Mouse (Mus musculus): ENCODE data around the gene Me1. TPM values are rescaled to one million over a fixed set of nuclear protein-coding genes. Genes with fewer than 3 reads are reported as not detected.

Me1 gene
- total RNA-seq (2014; rRNA removed; ENCODE audit: low replicate concordance), result 9.2 and 12.2 TPM in 2 replicates
- 35.1 and 36.2 TPM in 2 replicates for polyA plus RNA-seq (2015; fragmentation: Nextera tagmentation; extraction: Ambion mirVana)

- Histone ChIP-seq H3K36me3 (replicated peaks; ENCODE audit: control insufficient read depth, insufficient read depth, low read length) (no peaks in the 10 kb centered on the region), H3K4me3 (ENCODE audit: low read depth, low read length) (peak within 1 kb of the TSS; percentile 78), H3K27me3 (ENCODE audit: control insufficient read depth, insufficient read depth, low read length) (no peaks in the 10 kb centered on the region), H3K27ac (ENCODE audit: low read depth) (peak within 1 kb of the TSS; percentile 44), H3K4me2 (ENCODE audit: low read depth, low read length) (peak within 1 kb of the TSS; percentile 78), H3K9ac (replicated peaks; ENCODE audit: low read depth, low read length) (peak within 1 kb of the TSS; percentile 74), H3K4me1 (ENCODE audit: control insufficient read depth, insufficient read depth) (peaks cover 6% of the 10 kb centered on the region; the same call in 1 of the 2 replicates), H3K9me3 (replicated peaks; ENCODE audit: control insufficient read depth, low read length) (no peaks in the 10 kb centered on the region)
- WGBS, result 1% methylated on average over 40 of the region's 46 CpGs
- peak; percentile 81 for ATAC-seq (ENCODE audit: insufficient read depth, low read depth)
- DNase-seq (ENCODE audit: low spot score), result peak; percentile 25
- no peak for TF ChIP-seq CTCF (IDR thresholded peaks at IDR 0.05; ENCODE audit: low read depth)
- TF ChIP-seq EP300 (IDR thresholded peaks at IDR 0.05; ENCODE audit: low read depth), result no peak
These were observed at the start of gene Me1 for GRCm38 (mm10) chr9:86695818-86696261. Gene Me1, minus strand, starts transcription at chr9:86695953.

- ATAC-seq (ENCODE audit: insufficient read depth, low read depth) (no peak), DNase-seq (ENCODE audit: low spot score) (no peak)
- 49% methylated on average over 5 of the region's 5 CpGs for whole genome bisulfite sequencing
- Histone ChIP-seq H3K9ac (replicated peaks; ENCODE audit: low read depth, low read length) (no peak overlapping the region), H3K36me3 (replicated peaks; ENCODE audit: control insufficient read depth, insufficient read depth, low read length) (no peaks in the 10 kb centered on the region), H3K4me1 (ENCODE audit: control insufficient read depth, insufficient read depth) (no peaks in the 10 kb centered on the region), H3K27ac (ENCODE audit: low read depth) (no peak overlapping the region), H3K9me3 (replicated peaks; ENCODE audit: control insufficient read depth, low read length) (no peaks in the 10 kb centered on the region), H3K4me2 (ENCODE audit: low read depth, low read length) (no peak overlapping the region; the same call in 1 of the 2 replicates), H3K27me3 (ENCODE audit: control insufficient read depth, insufficient read depth, low read length) (no peaks in the 10 kb centered on the region), H3K4me3 (ENCODE audit: low read depth, low read length) (peak overlapping the region; percentile 30)
- TF ChIP-seq EP300 (IDR thresholded peaks at IDR 0.05; ENCODE audit: low read depth) (no peak), CTCF (IDR thresholded peaks at IDR 0.05; ENCODE audit: low read depth) (no peak)
These were observed 48.3 kb upstream of the Me1 start for GRCm38 (mm10) chr9:86744041-86744440.

GRCm38 (mm10) chr9:86742959-86743911 is 47.5 kb upstream of the Me1 start, which contains the start of gene Prss35:
Gene Prss35, plus strand, starts transcription at chr9:86743649.
- TF ChIP-seq EP300 (IDR thresholded peaks at IDR 0.05; ENCODE audit: low read depth) (no peak), CTCF (IDR thresholded peaks at IDR 0.05; ENCODE audit: low read depth) (peak; percentile 33; the same call in 1 of the 2 replicates)
- Histone ChIP-seq H3K27ac (ENCODE audit: low read depth) (no peak within 1 kb of the TSS), H3K4me3 (ENCODE audit: low read depth, low read length) (peak within 1 kb of the TSS; percentile 30), H3K4me2 (ENCODE audit: low read depth, low read length) (peak within 1 kb of the TSS; percentile 50), H3K4me1 (ENCODE audit: control insufficient read depth, insufficient read depth) (no peaks in the 10 kb centered on the region), H3K9me3 (replicated peaks; ENCODE audit: control insufficient read depth, low read length) (no peaks in the 10 kb centered on the region), H3K36me3 (replicated peaks; ENCODE audit: control insufficient read depth, insufficient read depth, low read length) (no peaks in the 10 kb centered on the region), H3K9ac (replicated peaks; ENCODE audit: low read depth, low read length) (0 out of 2 replicates have a peak within 1 kb of the TSS, but pooled peaks have one; percentile 17), H3K27me3 (ENCODE audit: control insufficient read depth, insufficient read depth, low read length) (no peaks in the 10 kb centered on the region)
- ATAC-seq (ENCODE audit: insufficient read depth, low read depth), result peak; percentile 40
- no peak for DNase-seq (ENCODE audit: low spot score)
- WGBS, result 7% methylated on average over 19 of the region's 19 CpGs

DNA sequence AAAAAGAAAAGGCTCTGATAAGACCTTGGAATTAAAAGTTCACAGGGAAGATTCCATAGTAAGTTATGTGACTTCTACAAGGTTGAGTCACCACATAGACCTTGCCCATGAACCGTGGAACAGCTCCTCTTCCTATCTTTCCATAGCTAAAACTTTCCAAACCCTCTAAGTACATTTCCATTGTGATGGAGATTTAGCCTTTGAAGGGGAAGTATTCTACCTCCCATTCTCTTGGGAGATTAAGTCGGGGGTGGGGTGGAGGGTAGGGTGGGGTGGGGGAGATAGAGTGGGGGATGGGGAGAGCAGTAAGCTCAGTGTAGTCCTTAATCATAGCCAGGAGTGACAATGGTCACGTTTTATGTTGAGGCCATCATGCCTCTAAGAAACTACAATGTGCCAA is 44.2 kb upstream of the Me1 start:
- Histone ChIP-seq H3K27ac (ENCODE audit: low read depth) (no peak overlapping the region), H3K36me3 (replicated peaks; ENCODE audit: control insufficient read depth, insufficient read depth, low read length) (no peaks in the 10 kb centered on the region), H3K4me2 (ENCODE audit: low read depth, low read length) (no peak overlapping the region), H3K9me3 (replicated peaks; ENCODE audit: control insufficient read depth, low read length) (no peaks in the 10 kb centered on the region), H3K9ac (replicated peaks; ENCODE audit: low read depth, low read length) (no peak overlapping the region), H3K27me3 (ENCODE audit: control insufficient read depth, insufficient read depth, low read length) (no peaks in the 10 kb centered on the region), H3K4me1 (ENCODE audit: control insufficient read depth, insufficient read depth) (no peaks in the 10 kb centered on the region), H3K4me3 (ENCODE audit: low read depth, low read length) (no peak overlapping the region)
- no peak for DNase-seq (ENCODE audit: low spot score)
- no peak for ATAC-seq (ENCODE audit: insufficient read depth, low read depth)
- 42% methylated on average over 3 of the region's 3 CpGs for WGBS
- TF ChIP-seq EP300 (IDR thresholded peaks at IDR 0.05; ENCODE audit: low read depth) (no peak), CTCF (IDR thresholded peaks at IDR 0.05; ENCODE audit: low read depth) (no peak)

GRCm38 (mm10) chr9:86738801-86739200 is 43.0 kb upstream of the Me1 start:
- no peak overlapping the region for H3K4me3 ChIP-seq (ENCODE audit: low read depth, low read length)
- H3K9ac ChIP-seq (replicated peaks; ENCODE audit: low read depth, low read length), result no peak overlapping the region
- H3K4me2 ChIP-seq (ENCODE audit: low read depth, low read length), result no peak overlapping the region
- no peaks in the 10 kb centered on the region for H3K36me3 ChIP-seq (replicated peaks; ENCODE audit: control insufficient read depth, insufficient read depth, low read length)
- DNase-seq (ENCODE audit: low spot score) (no peak), ATAC-seq (ENCODE audit: insufficient read depth, low read depth) (no peak)
- TF ChIP-seq CTCF (IDR thresholded peaks at IDR 0.05; ENCODE audit: low read depth) (no peak), EP300 (IDR thresholded peaks at IDR 0.05; ENCODE audit: low read depth) (no peak)
- no peaks in the 10 kb centered on the region for H3K4me1 ChIP-seq (ENCODE audit: control insufficient read depth, insufficient read depth)
- no peaks in the 10 kb centered on the region for H3K9me3 ChIP-seq (replicated peaks; ENCODE audit: control insufficient read depth, low read length)
- WGBS, result 81% methylated on average over 8 of the region's 8 CpGs
- no peak overlapping the region for H3K27ac ChIP-seq (ENCODE audit: low read depth)
- no peaks in the 10 kb centered on the region for H3K27me3 ChIP-seq (ENCODE audit: control insufficient read depth, insufficient read depth, low read length)
